Mouse (Mus musculus) ES-CJ7 (cell line): ENCODE measurements at regions not wholly inside any gene's neighbourhood (a gene's known extent, or its start where the extent isn't known, plus 50 kb on each side); places are given as distances from the start of the nearest gene placed in this dataset.

Experiments
- DNase-seq: peaks from one replicate; pipeline ENCODE4 v3.0.0; 2011; ENCODE audit warnings: low read depth, low spot score

DNA sequence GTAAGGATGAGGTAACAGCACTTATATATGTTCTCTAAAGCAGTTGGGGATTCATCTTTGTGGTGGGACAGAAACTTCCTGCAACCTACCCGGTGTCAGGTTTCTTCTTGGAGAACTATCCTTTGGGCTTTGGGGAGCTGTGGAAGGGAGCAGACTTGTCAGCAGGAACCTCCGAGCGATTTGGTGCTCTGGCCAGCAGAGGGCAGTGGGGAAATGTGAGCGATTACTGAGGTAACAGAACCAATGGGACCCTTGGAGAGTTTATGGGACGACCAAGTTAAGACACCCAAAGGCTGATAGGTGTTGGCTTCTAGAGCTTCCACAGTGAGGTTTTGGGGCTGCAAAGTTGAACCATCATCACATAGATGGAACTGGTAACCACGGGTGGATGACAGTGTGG is 160.6 kb upstream of the Kif2a start:
- peak; percentile 79 for DNase-seq

DNA sequence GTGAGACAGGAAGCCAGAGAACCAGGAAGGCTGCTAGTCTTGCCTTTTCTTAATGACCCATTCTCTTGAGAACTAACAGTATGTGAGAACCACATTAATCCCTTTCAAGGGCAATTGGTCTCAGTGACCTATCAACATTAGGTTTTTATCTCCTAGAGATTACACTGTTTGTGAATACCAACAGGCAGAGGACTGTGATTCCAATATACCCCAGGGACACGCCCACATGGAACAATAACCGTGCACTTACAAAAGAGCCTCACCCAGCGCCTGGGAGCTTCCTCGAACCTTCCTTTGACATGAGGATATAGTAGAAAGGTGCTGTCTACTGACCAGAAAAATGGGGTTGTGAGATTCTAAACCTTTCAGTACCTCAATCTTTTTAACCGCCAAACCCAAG is 157.6 kb upstream of the Kif2a start:
- peak; percentile 12 for DNase-seq

DNA sequence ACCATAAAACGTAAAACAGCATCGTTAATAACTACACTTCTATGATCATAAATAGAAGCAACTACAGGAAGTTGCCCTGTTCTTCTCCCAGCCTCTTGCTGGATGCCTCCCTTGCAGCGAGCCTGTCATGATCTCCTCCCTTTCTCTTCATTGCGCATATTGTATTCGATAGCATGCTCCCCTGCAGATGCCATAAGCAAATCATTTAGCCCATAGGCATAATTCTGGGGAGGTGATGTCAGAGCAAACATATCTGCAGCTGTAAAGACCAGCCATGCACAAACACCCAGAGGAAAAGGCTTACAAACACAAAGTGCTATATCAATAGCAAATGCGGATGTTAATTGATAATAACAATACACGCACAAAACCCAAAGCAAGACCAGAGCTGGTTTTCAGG is 155.7 kb upstream of the Kif2a start:
- DNase-seq = no peak

DNA sequence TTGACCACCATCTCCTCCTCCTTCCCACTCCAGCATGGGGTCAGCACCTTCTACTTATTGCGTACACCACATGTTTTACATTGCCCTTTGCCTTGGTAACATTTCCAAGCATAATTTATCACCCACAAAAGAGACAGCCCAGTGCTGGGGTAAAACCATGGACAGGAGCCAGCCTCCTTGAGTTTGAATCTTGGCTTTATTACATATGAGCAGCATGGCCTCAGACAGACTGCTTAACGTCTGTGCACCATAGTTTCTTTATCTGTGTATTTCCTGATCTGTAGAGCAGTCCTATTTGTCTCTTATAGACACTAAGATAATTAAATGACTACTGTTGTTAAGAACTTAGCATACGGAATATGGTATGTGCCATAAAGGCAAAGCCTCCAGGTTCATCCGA is 154.0 kb upstream of the Kif2a start:
- no peak for DNase-seq

DNA sequence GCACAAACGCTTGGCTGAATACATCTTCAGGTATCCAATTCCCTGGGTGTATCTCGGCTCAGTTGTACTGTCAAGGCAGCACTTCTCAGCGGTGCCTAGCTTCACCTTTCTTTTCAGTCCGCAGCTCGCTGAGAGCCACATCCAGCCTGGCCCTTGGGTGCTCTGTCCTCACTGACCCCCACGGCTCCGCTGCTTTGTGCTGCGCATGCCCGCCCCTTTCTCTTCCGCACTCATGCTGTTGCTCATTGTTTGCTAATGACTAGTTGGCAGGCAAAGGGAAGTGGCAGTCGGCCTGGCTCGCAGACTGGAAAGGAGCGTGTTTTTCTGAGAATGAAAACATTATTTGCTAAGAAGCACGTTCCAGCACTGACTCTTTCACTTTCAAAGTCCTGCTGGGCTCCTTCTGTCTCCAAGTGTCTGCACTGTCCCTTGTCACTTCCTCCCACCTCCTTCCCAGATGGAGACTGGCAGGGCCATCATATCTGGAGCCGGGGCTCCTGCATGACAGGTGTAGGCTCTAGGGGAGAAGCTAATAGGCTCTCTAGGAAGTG is 146.7 kb upstream of the Kif2a start:
- no peak for DNase-seq

DNA sequence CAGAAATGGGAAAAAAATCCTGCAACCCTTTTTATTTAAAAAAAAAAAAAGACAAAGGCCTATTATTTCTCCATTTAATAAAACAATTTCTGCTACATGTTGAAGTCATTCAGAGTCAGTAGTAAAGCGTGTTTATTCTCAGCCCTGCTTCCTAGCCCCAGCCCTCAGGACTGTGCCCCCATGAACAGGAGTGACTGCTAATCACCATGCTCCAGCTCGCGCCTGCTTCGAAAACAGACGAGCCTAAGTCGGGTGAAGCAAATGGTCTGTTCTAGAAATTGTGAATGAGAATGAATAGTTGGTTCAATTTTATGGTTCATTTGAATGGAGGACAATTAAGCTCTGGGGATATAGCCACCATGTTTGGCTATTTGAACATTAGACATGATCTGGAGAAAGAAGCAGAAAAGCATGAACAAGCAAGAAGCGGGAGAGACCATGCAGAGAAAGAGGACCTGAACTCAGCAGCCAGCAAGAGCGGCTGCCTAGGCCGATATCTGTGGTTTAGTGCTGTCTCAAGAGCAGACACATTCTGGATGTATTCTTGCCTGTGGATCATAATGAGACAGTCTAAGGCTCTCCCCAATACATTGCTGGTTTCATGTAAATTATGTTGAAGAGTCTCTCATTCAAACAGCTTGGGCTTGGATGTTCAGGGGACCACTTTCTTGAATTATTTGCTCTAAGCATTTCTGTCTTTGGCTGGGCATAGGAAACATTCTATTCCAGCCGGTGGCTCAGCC is 146.1 kb upstream of the Kif2a start:
- no peak for DNase-seq

DNA sequence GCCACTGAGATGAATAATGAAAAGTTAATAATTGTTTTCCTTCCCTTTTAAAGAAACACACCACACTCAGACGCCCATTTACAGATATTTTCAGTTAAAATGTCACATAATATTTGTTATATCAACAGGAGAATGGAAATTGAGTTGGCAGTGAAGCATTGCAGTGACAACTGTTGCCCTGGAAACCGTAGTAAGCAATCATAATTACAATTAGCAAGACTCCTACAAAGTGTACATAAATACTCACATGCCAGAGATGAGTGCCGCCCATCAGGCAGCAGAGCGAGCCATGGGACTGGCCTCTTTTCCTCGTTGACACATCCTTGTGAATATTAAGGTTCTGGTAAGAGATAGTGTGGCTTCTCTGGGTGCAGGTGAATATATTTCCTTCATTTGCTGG is 129.6 kb upstream of the Kif2a start:
- no peak for DNase-seq

DNA sequence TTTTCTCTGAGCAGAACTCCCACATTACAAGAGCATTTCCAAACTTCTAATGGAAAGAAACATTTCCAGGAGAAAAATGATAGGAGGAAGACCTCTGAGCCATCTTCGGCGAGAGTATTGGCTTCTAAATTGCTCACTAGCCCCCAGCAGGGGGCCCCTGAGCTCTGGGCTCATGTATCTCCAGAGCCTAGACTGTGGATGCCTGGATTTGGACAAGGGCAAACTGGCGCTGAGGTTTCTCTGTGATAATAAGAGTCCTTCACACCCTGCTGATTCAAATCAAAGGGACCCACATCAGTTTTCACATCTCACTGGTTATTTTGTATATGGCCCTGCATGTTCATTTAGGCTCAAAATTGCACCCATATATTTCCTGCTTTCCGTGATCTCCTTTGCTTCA is 119.3 kb upstream of the Kif2a start:
- no peak for DNase-seq

DNA sequence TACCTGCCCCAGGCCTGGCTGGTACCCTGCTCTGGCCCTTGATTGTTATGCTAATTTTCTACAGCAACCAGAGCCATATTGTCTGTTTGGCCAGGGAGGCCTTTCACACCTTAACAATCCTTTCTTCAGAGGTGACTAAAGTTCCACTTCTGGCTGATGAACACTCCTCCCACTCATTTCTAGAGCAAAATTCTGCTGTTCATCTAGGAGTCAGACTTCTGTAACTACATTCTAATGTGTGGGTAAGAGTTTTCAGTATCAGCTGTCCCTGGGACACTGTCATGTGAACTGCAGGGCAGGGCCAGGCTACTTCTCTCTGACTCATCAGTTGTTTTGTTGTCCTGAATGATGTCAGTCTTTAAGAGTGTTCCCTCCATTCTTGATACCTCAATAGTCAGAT is 112.2 kb upstream of the Kif2a start:
- peak; percentile 14 for DNase-seq

DNA sequence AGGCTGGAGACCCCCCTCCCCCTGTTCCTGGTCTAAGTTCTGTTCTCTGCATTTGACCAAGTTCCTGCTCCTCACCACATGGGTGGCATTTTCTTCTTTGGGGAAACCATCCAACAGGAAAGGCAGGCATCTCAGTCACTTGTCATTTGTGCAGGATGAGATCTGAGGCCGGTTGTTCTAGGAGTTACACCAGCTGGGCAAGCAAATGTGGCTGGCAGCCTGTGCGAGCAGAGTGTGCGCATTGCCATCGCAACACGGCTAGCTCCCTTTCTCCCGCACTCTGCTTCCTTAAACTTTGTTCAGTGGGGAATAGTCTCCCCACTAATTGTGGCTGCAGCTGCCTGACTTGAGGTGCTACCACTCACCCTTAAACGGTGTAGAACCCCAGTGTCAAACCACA is 104.7 kb upstream of the Kif2a start:
- no peak for DNase-seq

DNA sequence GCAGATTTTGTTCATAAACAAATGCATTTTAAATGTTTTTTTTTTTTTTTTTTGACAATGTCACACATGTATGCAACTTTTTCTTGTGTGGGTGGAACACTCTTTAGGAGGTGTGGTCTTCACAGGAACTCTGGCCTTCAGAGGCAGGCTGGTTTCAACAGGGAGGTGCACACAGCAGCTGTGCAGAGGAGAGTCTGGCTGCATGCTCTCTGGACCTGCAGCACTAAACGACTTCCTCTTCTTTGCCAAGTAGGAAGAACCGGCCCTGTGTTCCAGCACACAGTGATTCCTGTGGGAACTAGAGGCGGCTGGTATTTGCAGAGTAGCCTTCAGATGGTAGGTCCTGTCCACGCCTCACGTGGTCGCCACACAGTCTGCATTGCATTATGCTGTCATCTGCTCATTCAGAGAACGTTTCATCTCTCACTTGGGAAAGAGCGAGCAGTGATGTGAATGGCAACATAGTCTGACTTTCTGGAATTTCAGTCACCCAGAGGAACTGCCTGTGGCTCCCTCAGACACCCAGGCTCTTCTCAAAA is 102.3 kb upstream of the Kif2a start:
- no peak for DNase-seq

DNA sequence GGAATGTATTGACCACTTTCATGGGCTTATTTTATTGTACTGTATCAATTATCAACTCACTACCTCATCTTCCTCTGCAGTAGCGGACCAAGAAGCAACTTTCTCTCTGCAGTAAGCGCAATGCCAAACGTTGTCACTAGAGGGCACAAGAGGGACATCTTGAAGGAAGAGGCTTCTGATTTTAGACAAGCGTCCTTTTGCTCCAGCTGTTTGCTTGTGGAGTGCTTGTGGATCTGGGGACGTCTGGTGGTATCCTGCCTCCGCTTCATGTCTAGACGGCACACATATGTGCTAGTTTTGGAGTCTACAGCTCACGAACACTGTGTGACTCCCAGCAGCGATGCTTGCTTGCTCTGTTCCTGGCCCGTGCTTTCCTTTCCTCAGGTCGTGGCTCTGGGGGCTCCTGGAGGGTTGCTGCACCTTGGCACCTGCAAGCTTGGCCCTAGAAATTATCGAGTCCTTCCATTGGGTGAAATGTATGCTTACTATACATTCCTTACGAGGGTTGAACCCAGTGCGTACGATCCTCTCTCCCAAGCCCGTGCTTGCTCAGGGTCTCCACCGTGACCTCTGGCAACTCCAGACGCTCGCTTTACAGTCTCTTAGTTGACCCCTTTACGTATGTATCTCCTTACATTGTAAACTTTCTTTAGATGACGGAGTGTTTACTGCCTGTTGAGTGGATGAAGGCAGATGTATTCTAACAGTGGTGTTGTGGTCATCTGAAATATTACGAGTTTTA is 92.2 kb upstream of the Kif2a start:
- DNase-seq = peak; percentile 89

DNA sequence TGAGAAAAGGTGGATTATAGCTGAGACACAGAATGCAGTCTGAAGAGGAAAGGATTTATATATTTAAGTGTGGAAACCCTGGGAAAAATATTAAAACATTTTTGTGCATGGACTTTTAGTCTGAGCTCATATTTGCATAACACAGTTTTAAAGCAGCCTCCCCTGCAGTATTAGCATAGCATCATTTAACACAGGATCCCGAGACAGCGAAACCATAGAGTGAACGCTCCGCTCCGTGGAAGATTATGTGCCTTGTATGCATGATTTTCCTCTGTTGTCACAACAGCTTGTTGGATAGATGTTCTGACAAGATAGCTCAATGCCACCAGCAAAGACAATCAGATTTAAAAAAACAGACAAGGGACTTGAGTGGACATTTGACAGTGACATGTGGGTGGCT is 86.1 kb upstream of the Kif2a start:
- no peak for DNase-seq

DNA sequence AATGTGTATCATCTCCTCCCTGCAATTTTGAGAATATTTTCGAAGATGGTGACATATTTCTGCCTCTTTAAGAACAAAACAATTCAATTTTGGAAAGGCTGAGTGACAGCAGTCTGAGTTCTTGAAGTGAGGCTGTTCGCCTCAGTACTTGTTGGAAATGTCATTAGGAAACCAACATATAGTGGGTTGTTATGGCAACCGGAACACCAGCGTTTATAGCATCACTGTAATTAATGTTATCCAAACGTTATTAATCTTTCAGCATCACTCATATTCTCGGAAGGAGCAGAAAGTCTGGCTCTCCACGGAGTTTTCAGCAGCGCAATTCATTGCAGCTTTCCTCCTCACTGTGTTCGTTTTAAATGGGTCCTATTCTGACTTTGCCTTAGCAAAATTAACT is 85.6 kb upstream of the Kif2a start:
- no peak for DNase-seq

DNA sequence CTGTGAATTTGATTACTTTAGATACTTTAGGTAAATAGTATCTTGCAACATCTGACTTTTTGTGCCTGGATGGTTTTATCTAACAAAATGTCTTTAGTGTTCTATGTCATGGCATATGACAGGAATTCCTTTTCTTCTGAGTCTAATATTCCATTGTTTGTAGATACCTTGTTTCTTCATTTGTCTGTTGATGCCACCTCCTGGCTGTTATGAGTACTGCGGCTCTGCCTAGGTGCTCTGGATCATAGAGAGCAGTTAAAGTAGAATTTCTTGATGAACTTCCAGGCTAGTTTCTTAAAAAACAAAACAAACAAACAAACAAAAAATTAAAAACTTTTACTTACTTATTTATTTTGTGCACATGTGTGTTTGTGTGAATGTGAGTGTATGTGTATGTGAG is 83.6 kb upstream of the Kif2a start:
- DNase-seq = peak; percentile 32

DNA sequence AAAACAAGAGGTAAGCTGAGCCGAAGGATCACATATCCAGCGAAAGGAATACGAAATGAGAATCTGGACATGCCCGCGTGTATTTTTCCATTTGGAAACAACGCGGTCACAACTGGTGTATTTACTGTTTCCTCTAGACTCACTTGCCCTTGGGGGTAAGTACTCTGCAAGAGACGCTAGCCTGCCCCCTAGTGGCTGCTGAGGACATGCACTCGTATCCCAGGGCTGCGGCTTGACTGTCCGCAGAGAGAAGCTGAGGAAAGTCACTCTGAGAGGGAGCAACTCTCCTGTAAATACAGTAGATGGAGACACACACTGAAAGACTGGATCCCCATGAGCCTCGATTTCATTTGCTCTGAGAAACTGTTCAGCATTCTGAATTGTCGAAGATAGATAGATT is 79.7 kb upstream of the Kif2a start:
- DNase-seq = peak; percentile 92

DNA sequence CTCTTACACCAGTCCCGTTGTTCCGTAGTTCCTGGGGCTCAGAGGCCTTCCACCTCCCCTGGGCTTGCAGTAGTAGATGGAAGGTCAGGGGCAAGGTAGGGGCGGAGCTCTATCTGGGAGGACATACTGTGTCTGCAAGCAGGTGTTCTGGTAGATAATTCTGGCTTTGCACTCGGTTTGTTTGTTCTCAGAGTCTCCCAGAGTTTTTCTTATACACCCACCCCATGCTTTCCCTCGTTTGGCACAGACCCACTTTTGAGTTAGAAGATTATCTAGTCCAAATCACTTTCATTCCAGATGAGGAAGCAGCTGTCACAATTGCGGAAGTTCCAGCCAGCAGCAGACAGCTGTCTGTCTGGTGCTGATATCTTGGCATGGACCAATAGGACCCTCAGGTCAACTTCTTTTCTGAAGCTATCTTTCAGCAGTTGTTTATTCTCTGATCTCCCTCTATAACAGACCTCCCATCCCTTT is 79.0 kb upstream of the Kif2a start:
- DNase-seq = no peak

DNA sequence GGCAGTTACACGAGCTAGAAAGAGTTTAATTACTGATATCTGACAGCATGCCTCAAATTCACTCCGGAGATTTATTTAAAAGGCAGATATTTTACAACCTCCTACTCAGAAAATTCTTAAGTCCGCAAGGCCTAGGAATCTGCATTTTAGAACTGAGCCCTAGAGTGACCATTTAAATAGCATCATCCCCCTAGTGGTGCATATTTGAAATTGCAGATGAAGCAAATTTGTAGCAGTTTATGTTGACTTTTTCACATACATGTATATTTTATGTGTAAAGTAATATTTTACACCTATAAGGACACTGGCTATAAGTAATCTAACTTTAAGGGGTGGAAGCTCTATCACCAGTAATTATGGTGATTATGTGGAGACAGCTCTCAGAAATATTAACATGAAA is 78.2 kb upstream of the Kif2a start:
- DNase-seq = peak; percentile 20

DNA sequence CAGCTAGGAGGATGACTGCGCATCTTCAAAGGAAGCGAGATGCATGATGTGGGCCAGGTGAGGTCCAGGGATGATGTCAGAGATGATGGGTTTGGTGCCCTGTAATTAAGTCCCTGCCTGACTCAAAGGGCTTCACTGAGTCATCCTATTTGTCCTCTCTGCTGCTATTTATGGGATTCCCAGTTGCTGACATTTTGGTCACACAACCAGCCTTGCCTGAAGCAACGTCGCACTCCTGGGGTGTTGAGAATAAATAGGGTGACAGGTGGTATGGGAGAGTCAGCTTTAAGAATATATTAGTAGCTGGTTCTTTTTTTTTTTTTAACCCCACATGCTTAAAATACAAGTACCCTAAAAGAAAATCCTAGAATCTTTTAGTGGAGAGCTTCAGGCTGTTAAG is 75.1 kb upstream of the Kif2a start:
- no peak for DNase-seq

DNA sequence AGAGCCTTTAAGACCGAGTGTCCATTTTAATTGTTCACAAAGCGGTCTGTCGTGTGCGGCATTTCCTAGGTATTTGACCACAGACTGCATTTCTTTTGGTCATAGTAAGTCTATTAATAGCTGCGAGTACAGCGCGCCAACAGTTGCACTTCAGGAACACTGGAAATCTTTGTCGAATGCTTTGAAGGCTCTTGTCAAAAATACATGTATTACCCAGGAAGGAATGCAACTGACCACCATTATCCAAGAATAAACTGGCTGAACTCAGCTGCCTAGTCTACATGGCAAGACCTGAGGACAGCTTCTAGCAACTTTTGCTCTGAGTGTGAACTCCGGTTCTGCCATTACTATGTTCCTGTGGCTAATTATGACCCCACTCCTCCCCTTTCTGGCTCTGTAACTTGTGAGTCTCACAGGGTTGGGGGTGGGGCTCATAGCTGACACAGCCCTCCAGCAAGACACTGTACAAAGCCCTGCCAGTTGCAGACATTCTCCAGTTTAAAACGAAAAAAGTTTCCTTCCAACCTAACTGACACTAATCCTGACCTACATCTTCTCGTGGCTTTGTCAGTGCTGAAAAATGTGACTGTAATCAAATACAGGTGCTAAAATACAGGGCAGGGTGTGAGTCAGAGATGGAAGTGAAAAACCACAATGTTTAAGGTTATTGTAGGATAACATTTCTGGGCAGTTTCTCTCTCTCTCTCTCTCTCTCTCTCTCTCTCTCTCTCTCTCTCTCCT is 73.2 kb upstream of the Kif2a start:
- DNase-seq = no peak

DNA sequence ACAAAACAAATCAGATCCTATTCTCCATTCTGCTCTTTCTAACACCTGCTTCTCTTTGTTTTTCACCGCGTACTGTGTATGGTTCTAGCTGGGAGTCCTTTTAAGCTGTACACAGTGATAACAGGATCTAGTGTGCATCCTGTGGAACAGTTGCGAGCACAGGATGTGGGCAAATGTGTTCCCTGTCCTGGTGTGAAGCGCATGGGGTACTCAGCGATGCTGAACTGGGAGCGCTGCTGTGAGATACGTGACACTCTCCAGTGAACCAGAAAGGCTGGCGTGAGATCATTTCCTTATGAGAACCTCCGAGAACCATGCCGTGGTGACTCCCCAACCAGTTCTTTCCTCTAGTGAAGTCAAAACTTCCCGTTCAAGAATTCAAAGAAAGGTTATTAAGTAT is 72.6 kb upstream of the Kif2a start:
- no peak for DNase-seq

DNA sequence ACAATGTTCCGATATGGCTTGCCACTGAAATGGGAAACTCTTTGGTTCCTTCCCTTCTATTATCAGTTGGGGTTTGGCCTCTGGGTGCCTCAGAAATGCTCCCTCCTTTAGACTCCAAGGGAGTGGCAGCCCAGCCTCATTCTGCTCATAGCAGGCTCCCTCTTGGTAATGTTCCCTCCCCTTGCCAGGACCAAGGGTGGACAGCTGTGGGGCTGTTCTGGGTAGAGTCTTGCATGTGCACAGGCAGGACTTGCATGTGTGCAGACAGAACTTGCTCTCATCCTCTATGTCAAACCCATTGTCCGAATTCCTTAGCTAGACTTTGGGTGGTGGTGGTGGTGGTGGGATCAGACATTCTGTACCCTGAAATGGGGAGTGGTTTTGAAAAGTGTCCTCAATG is 71.8 kb upstream of the Kif2a start:
- DNase-seq = no peak
